Mouse (Mus musculus) midbrain, embryonic 11.5 days (tissue): ENCODE data around the gene Xkr8. TPM values are rescaled to one million over a fixed set of nuclear protein-coding genes. Genes with fewer than 3 reads are reported as not detected.

Experiments
- ATAC-seq: fragments of 200-750 bp; cut with Nextera tagmentation; 2 replicates; pipeline ENCODE4 v1.8.0; 2017; ENCODE audit warnings: moderate TSS enrichment, moderate library complexity; ENCODE audit not compliant: low FRiP score
- DNase-seq: peaks from one replicate; pipeline ENCODE4 v3.0.0; 2015; ENCODE audit warnings: low spot score; ENCODE audit errors: missing footprints
- H3K27ac ChIP-seq: fragments of 300-500 bp; sonication (generic); 2 replicates; pipeline ENCODE4 v1.5.1; 2014; ENCODE audit warnings: low read depth, low read length
- H3K27me3 ChIP-seq: fragments of 300-500 bp; sonication (generic); 2 replicates; pipeline ENCODE4 v1.6.1; 2014; ENCODE audit warnings: mild to moderate bottlenecking, low read length, moderate library complexity, mixed read lengths; ENCODE audit not compliant: control insufficient read depth, insufficient read depth
- H3K36me3 ChIP-seq: fragments of 300-500 bp; sonication (generic); 2 replicates; pipeline ENCODE4 v1.6.1; 2014; ENCODE audit warnings: mild to moderate bottlenecking, low read length, moderate library complexity, mixed read lengths; ENCODE audit not compliant: control insufficient read depth, insufficient read depth
- H3K4me1 ChIP-seq: fragments of 300-500 bp; sonication (generic); 2 replicates; pipeline ENCODE4 v1.6.1; 2014; ENCODE audit warnings: low read length; ENCODE audit not compliant: control insufficient read depth, insufficient read depth
- H3K4me2 ChIP-seq: fragments of 300-500 bp; sonication (generic); 2 replicates; pipeline ENCODE4 v1.6.1; 2014; ENCODE audit warnings: mild to moderate bottlenecking, moderate library complexity
- H3K4me3 ChIP-seq: fragments of 300-500 bp; sonication (generic); 2 replicates; pipeline ENCODE4 v1.5.1; 2014; ENCODE audit warnings: low read depth, low read length
- H3K9ac ChIP-seq: fragments of 300-500 bp; sonication (generic); 2 replicates; pipeline ENCODE4 v1.6.1; 2014; ENCODE audit warnings: low read length
- H3K9me3 ChIP-seq: fragments of 300-500 bp; sonication (generic); 2 replicates; pipeline ENCODE4 v1.6.1; 2016; ENCODE audit warnings: low read length; ENCODE audit not compliant: control insufficient read depth
- WGBS: fragments of 180-500 bp; shearing (Covaris S2); extraction: QIAGEN DNeasy Blood & Tissue Kit; methylation state at CpG from one replicate; pipeline ENCODE4 v1.1.7; 2014; 5-methylcytosine and 5-hydroxymethylcytosine counted together
- polyA plus RNA-seq: library from polyadenylated mRNA; unstranded; fragments of >200 nt; fragmentation: Nextera tagmentation; extraction: Ambion mirVana; gene quantifications from 2 replicates; pipeline ENCODE4 v1.2.1, GENCODE M21; 2014

Gene Xkr8
- polyA plus RNA-seq, 1 experiment from 2014 or later: 4.5 TPM

- Histone ChIP-seq H3K4me1 (peaks cover 4% of the 10 kb centered on the region), H3K27ac (no peak overlapping the region), H3K4me3 (no peak overlapping the region), H3K4me2 (no peak overlapping the region), H3K36me3 (peaks cover 3% of the 10 kb centered on the region; the same call in 1 of the 2 replicates), H3K9me3 (no peaks in the 10 kb centered on the region), H3K9ac (no peak overlapping the region), H3K27me3 (no peaks in the 10 kb centered on the region)
- peak; percentile 65 for DNase-seq
- 89% methylated on average over 8 of the region's 8 CpGs for WGBS
- ATAC-seq: no peak
These were observed 4.1 kb downstream of the Xkr8 start for GRCm38 (mm10) chr4:132728233-132728632.

DNA sequence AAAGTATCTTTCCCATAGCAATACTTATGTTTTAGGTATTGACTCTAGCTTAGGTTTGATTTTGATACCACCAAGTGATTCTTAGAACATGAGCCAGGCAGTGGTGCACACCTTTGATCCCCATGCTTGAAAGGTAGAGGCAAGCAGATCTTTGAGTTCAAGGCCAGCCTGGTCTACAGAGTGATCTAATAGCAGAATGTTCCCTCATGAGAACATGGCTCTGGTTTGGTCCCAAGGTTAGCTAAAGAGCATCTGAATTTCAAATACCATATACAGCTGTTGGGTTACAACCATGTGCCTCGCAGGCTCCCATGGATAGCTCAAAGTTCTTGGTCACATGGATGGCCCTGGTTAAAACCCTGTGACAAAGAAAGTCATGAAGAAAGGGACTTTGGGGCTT, 14.1 kb downstream of the Xkr8 start:
- no peaks in the 10 kb centered on the region for H3K4me1 ChIP-seq
- H3K4me2 ChIP-seq: no peak overlapping the region
- H3K4me3 ChIP-seq: no peak overlapping the region
- H3K36me3 ChIP-seq: peaks cover 2% of the 10 kb centered on the region
- no peaks in the 10 kb centered on the region for H3K27me3 ChIP-seq
- no peak overlapping the region for H3K27ac ChIP-seq
- no peak for ATAC-seq
- DNase-seq: peak; percentile 70
- H3K9me3 ChIP-seq: no peaks in the 10 kb centered on the region
- H3K9ac ChIP-seq: no peak overlapping the region
- WGBS: 97% methylated on average over 1 of the region's 1 CpGs

DNA sequence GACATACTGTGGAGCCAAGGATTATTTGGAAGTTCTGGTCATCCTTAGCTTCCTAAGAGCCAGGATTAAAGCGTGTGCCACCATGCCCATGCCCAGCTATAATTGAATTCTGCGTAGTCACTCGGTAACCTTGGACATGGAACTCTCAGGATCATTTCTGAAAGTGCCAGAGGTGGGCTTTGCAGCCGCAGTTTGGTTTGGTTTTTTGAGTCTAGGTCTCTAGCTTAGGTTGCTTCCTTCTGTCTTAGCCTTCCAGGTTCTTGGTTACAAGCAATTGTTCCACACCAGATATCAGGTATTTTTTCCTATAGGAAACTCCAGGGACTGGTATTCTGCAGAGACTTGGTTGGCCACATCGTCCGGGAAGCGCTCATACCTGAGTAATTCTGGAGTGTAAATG, 19.2 kb downstream of the Xkr8 start:
- peak; percentile 53 for DNase-seq
- no peak overlapping the region for H3K4me2 ChIP-seq
- no peak overlapping the region for H3K9ac ChIP-seq
- no peaks in the 10 kb centered on the region for H3K4me1 ChIP-seq
- H3K27me3 ChIP-seq: no peaks in the 10 kb centered on the region
- H3K9me3 ChIP-seq: no peaks in the 10 kb centered on the region
- no peak for ATAC-seq
- WGBS: 95% methylated on average over 7 of the region's 7 CpGs
- no peak overlapping the region for H3K4me3 ChIP-seq
- H3K27ac ChIP-seq: no peak overlapping the region
- peaks cover 20% of the 10 kb centered on the region for H3K36me3 ChIP-seq

- WGBS: 95% methylated on average over 8 of the region's 8 CpGs
- Histone ChIP-seq H3K27me3 (no peaks in the 10 kb centered on the region), H3K4me2 (no peak overlapping the region), H3K9ac (no peak overlapping the region), H3K4me1 (no peaks in the 10 kb centered on the region), H3K4me3 (no peak overlapping the region), H3K27ac (no peak overlapping the region), H3K36me3 (peaks cover 25% of the 10 kb centered on the region), H3K9me3 (no peaks in the 10 kb centered on the region)
- no peak for DNase-seq
- no peak for ATAC-seq
These were observed 25.5 kb downstream of the Xkr8 start for GRCm38 (mm10) chr4:132706885-132707284.

- no peaks in the 10 kb centered on the region for H3K4me1 ChIP-seq
- ATAC-seq: no peak
- H3K4me3 ChIP-seq: no peak overlapping the region
- no peaks in the 10 kb centered on the region for H3K27me3 ChIP-seq
- no peak overlapping the region for H3K27ac ChIP-seq
- no peaks in the 10 kb centered on the region for H3K9me3 ChIP-seq
- no peak overlapping the region for H3K9ac ChIP-seq
- DNase-seq: no peak
- no peak overlapping the region for H3K4me2 ChIP-seq
- 96% methylated on average over 5 of the region's 5 CpGs for WGBS
- peaks cover 13% of the 10 kb centered on the region; the same call in 1 of the 2 replicates for H3K36me3 ChIP-seq
These were observed 30.3 kb downstream of the Xkr8 start for GRCm38 (mm10) chr4:132702076-132702475.

DNA sequence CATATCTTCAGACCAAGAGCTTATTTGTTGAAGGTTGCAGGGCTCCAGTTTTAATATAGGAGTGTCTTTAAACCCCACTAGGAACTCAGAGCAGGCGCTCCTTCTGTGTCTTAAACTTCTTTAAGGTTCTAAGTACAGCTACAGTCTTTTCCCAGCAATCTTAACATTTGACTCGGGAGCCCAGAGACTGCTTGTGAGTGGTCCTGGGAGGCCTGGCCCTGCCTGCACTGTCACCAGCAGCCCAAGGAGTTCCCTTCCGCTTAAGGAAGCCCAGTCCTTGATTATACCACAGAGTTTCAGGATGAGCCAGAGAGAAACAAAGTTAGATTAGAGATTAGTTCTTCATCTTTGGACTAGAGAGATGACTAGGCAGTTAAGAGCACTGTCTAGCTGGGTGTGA, 39.0 kb downstream of the Xkr8 start:
- Histone ChIP-seq H3K4me1 (no peaks in the 10 kb centered on the region), H3K36me3 (peaks cover 7% of the 10 kb centered on the region; the same call in 1 of the 2 replicates)

DNA sequence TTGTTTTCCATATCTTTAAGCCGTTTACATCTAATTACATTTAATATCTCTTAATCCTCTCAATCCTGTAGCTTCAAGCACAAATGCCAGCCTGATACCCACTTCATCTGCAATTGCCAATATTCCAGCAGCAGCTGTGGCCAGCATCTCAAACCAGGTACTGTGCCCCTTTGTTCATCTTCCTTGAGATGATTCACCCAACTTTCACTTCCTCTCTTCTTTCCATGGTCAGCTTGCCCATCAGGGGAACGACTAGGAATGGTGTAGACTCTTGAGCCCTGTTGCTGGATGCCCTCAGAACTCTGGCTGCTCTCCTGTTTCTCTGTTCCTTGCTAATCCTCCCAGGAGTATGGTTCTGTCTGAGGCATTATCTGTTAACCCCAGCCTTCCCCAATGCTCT, 42.7 kb downstream of the Xkr8 start:
- Histone ChIP-seq H3K27me3 (no peaks in the 10 kb centered on the region), H3K27ac (no peak overlapping the region), H3K9ac (no peak overlapping the region), H3K9me3 (no peaks in the 10 kb centered on the region), H3K4me3 (no peak overlapping the region), H3K4me2 (no peak overlapping the region), H3K36me3 (peaks cover 5% of the 10 kb centered on the region; the same call in 1 of the 2 replicates), H3K4me1 (no peaks in the 10 kb centered on the region)
- ATAC-seq (no peak), DNase-seq (peak; percentile 45)
- WGBS: 88% methylated on average over 2 of the region's 2 CpGs

More for the DNA sequence above, 39.0 kb downstream of the Xkr8 start:
- peak; percentile 57 for DNase-seq
- 94% methylated on average over 3 of the region's 3 CpGs for WGBS
- Histone ChIP-seq H3K4me2 (no peak overlapping the region), H3K4me3 (no peak overlapping the region), H3K27me3 (no peaks in the 10 kb centered on the region), H3K27ac (no peak overlapping the region), H3K9ac (no peak overlapping the region), H3K9me3 (no peaks in the 10 kb centered on the region)
- no peak for ATAC-seq

GRCm38 (mm10) chr4:132676771-132677539, 55.4 kb downstream of the Xkr8 start:
- H3K9me3 ChIP-seq: no peaks in the 10 kb centered on the region
- H3K4me1 ChIP-seq: no peaks in the 10 kb centered on the region
- ATAC-seq (no peak), DNase-seq (peak; percentile 81)
- H3K4me2 ChIP-seq: no peak overlapping the region
- H3K36me3 ChIP-seq: peaks cover 10% of the 10 kb centered on the region
- H3K27me3 ChIP-seq: no peaks in the 10 kb centered on the region
- no peak overlapping the region for H3K27ac ChIP-seq
- no peak overlapping the region for H3K9ac ChIP-seq
- 90% methylated on average over 7 of the region's 7 CpGs for WGBS
- H3K4me3 ChIP-seq: no peak overlapping the region
